Mouse (Mus musculus) embryo, embryonic 10 days (tissue): ENCODE measurements at regions not wholly inside any gene's neighbourhood (a gene's known extent, or its start where the extent isn't known, plus 50 kb on each side); places are given as distances from the start of the nearest gene placed in this dataset.

Experiments
- DNase-seq: peaks from one replicate; pipeline ENCODE4 v3.0.0-alpha.2; 2015; ENCODE audit warnings: low spot score

GRCm38 (mm10) chr4:72329026-72329390 lies 128.3 kb upstream of the Tle1 start:
- no peak for DNase-seq

GRCm38 (mm10) chr4:72328282-72329025 lies 127.7 kb upstream of the Tle1 start:
- DNase-seq: no peak

GRCm38 (mm10) chr4:72324913-72325312 lies 124.2 kb upstream of the Tle1 start:
- DNase-seq: no peak

GRCm38 (mm10) chr4:72285112-72285675 lies 84.5 kb upstream of the Tle1 start:
- DNase-seq: no peak

GRCm38 (mm10) chr4:72250531-72250930 lies 49.8 kb upstream of the Tle1 start:
- no peak for DNase-seq
